Mouse (Mus musculus): ENCODE measurements around the gene Gm20388. TPM values are rescaled to one million over a fixed set of nuclear protein-coding genes. Genes with fewer than 3 reads are reported as not detected.

Gene Gm20388
- polyA plus RNA-seq, 1 experiment from 2014 or later = not detected

- ATAC-seq = peak; percentile 79
- Histone ChIP-seq H3K9me3 (ENCODE audit: control insufficient read depth) (no peaks in the 10 kb centered on the region), H3K4me3 (ENCODE audit: low read depth, low read length) (peak overlapping the region; percentile 81), H3K4me1 (replicated peaks; ENCODE audit: control insufficient read depth, insufficient read depth, low read length) (no peaks in the 10 kb centered on the region), H3K4me2 (replicated peaks; ENCODE audit: low read depth) (peak overlapping the region; percentile 74), H3K36me3 (ENCODE audit: control insufficient read depth, insufficient read depth) (no peaks in the 10 kb centered on the region), H3K9ac (ENCODE audit: low read depth, low read length) (peak overlapping the region; percentile 79), H3K27me3 (replicated peaks; ENCODE audit: control insufficient read depth, insufficient read depth, low read length) (no peaks in the 10 kb centered on the region), H3K27ac (ENCODE audit: low read depth, low read length) (peak overlapping the region; percentile 78)
- peak; percentile 31 for TF ChIP-seq CTCF (IDR thresholded peaks at IDR 0.05; ENCODE audit: low read depth)
- WGBS = under 1% methylated on average over 44 of the region's 83 CpGs
Observed at GRCm38 (mm10) chr8:124231485-124232279, 4321.0 kb downstream of the Gm20388 start.

DNA sequence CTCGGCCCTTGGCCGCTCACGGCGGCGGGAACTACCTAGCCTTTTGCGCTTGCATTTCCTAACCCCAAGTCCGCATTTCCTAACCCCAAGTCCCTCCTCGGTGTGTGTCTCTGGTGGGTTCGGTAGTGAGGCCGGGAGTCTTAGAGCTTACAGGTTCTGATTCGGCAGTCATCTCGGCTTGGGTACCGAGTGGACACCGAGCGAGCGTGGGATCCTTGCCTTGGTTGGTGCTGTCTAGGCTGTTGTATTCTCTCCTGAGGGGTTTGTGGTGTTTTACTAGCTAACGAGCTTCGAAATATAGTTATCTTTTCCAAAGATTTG lies 4321.6 kb downstream of the Gm20388 start:
- Histone ChIP-seq H3K9ac (ENCODE audit: low read depth, low read length) (peak overlapping the region; percentile 79), H3K27me3 (replicated peaks; ENCODE audit: control insufficient read depth, insufficient read depth, low read length) (no peaks in the 10 kb centered on the region), H3K4me1 (replicated peaks; ENCODE audit: control insufficient read depth, insufficient read depth, low read length) (no peaks in the 10 kb centered on the region), H3K4me2 (replicated peaks; ENCODE audit: low read depth) (peak overlapping the region; percentile 74), H3K36me3 (ENCODE audit: control insufficient read depth, insufficient read depth) (no peaks in the 10 kb centered on the region), H3K4me3 (ENCODE audit: low read depth, low read length) (peak overlapping the region; percentile 81), H3K9me3 (ENCODE audit: control insufficient read depth) (no peaks in the 10 kb centered on the region), H3K27ac (ENCODE audit: low read depth, low read length) (no peak overlapping the region)
- no peak for TF ChIP-seq CTCF (IDR thresholded peaks at IDR 0.05; ENCODE audit: low read depth)
- ATAC-seq = no peak
- 8% methylated on average over 18 of the region's 18 CpGs for WGBS

- ATAC-seq = no peak
- Histone ChIP-seq H3K4me2 (replicated peaks; ENCODE audit: low read depth) (no peak overlapping the region), H3K36me3 (ENCODE audit: control insufficient read depth, insufficient read depth) (no peaks in the 10 kb centered on the region), H3K9ac (ENCODE audit: low read depth, low read length) (no peak overlapping the region), H3K4me1 (replicated peaks; ENCODE audit: control insufficient read depth, insufficient read depth, low read length) (no peaks in the 10 kb centered on the region; the same call in 1 of the 2 replicates), H3K4me3 (ENCODE audit: low read depth, low read length) (no peak overlapping the region), H3K27ac (ENCODE audit: low read depth, low read length) (no peak overlapping the region), H3K27me3 (replicated peaks; ENCODE audit: control insufficient read depth, insufficient read depth, low read length) (no peaks in the 10 kb centered on the region), H3K9me3 (ENCODE audit: control insufficient read depth) (no peaks in the 10 kb centered on the region)
- no peak for TF ChIP-seq CTCF (IDR thresholded peaks at IDR 0.05; ENCODE audit: low read depth)
- 86% methylated on average over 2 of the region's 2 CpGs for WGBS
Observed at GRCm38 (mm10) chr8:124234496-124234895, 4323.9 kb downstream of the Gm20388 start.

- Histone ChIP-seq H3K4me1 (replicated peaks; ENCODE audit: control insufficient read depth, insufficient read depth, low read length) (peaks cover 10% of the 10 kb centered on the region; the same call in 1 of the 2 replicates), H3K4me2 (replicated peaks; ENCODE audit: low read depth) (no peak overlapping the region), H3K9me3 (ENCODE audit: control insufficient read depth) (no peaks in the 10 kb centered on the region), H3K36me3 (ENCODE audit: control insufficient read depth, insufficient read depth) (no peaks in the 10 kb centered on the region), H3K27me3 (replicated peaks; ENCODE audit: control insufficient read depth, insufficient read depth, low read length) (no peaks in the 10 kb centered on the region), H3K27ac (ENCODE audit: low read depth, low read length) (no peak overlapping the region), H3K4me3 (ENCODE audit: low read depth, low read length) (no peak overlapping the region), H3K9ac (ENCODE audit: low read depth, low read length) (no peak overlapping the region)
- WGBS = 92% methylated on average over 4 of the region's 4 CpGs
- no peak for ATAC-seq
- TF ChIP-seq CTCF (IDR thresholded peaks at IDR 0.05; ENCODE audit: low read depth) = no peak
Observed at GRCm38 (mm10) chr8:124235536-124235935, 4324.9 kb downstream of the Gm20388 start.

DNA sequence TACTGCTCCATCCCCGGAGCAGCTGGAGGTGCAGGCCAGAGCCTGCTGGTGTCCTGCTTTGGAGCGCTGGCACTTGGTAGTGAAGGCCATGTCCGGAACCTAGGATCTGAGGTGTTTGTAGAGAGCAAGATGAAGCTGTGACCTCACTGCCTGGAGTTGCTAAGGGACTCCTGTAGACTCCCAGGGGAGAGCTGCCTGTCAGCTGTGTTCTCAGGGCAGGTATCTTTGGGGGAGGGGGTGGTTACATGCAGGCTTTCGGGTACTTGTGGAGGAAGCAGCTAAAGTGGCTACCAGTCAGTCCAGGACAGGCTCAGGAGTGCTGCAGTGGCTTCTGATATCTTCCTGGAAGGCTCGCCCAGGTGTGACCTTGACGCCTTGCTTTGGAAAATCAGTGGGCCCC lies 4328.7 kb downstream of the Gm20388 start:
- Histone ChIP-seq H3K27ac (ENCODE audit: low read depth, low read length) (no peak overlapping the region), H3K27me3 (replicated peaks; ENCODE audit: control insufficient read depth, insufficient read depth, low read length) (no peaks in the 10 kb centered on the region), H3K9me3 (ENCODE audit: control insufficient read depth) (no peaks in the 10 kb centered on the region), H3K9ac (ENCODE audit: low read depth, low read length) (peak overlapping the region; percentile 27; the same call in 1 of the 2 replicates), H3K4me3 (ENCODE audit: low read depth, low read length) (no peak overlapping the region), H3K36me3 (ENCODE audit: control insufficient read depth, insufficient read depth) (peaks cover 6% of the 10 kb centered on the region; the same call in 1 of the 2 replicates), H3K4me2 (replicated peaks; ENCODE audit: low read depth) (no peak overlapping the region), H3K4me1 (replicated peaks; ENCODE audit: control insufficient read depth, insufficient read depth, low read length) (peaks cover 14% of the 10 kb centered on the region)
- no peak for TF ChIP-seq CTCF (IDR thresholded peaks at IDR 0.05; ENCODE audit: low read depth)
- 49% methylated on average over 6 of the region's 6 CpGs for WGBS
- ATAC-seq = peak; percentile 7; the same call in 1 of the 2 replicates

DNA sequence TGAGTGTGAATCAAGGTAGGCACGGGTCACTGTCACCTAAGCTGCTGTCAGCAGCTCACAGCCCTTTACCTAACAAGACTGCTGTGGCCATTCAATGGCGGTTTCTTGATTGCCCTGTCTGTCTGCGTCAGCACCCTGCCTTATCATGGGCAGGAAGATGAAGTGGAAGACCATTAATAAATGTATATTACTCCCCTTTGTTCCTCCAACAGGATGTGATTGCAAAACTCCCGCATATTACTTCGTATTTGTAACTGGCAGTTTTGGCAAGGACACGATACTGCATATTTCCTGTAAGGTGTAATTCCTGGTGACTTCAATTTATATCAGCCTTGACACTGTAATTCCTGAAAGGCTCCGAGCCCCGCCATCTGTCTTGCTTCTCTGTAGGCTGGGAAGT lies 4330.3 kb downstream of the Gm20388 start:
- no peak for TF ChIP-seq CTCF (IDR thresholded peaks at IDR 0.05; ENCODE audit: low read depth)
- peak; percentile 57 for ATAC-seq
- Histone ChIP-seq H3K9me3 (ENCODE audit: control insufficient read depth) (no peaks in the 10 kb centered on the region), H3K4me1 (replicated peaks; ENCODE audit: control insufficient read depth, insufficient read depth, low read length) (peaks cover 14% of the 10 kb centered on the region), H3K36me3 (ENCODE audit: control insufficient read depth, insufficient read depth) (peaks cover 6% of the 10 kb centered on the region; the same call in 1 of the 2 replicates), H3K27ac (ENCODE audit: low read depth, low read length) (peak overlapping the region; percentile 0; the same call in 1 of the 2 replicates), H3K4me2 (replicated peaks; ENCODE audit: low read depth) (no peak overlapping the region), H3K27me3 (replicated peaks; ENCODE audit: control insufficient read depth, insufficient read depth, low read length) (no peaks in the 10 kb centered on the region), H3K9ac (ENCODE audit: low read depth, low read length) (no peak overlapping the region), H3K4me3 (ENCODE audit: low read depth, low read length) (no peak overlapping the region)
- 18% methylated on average over 8 of the region's 8 CpGs for WGBS
